Mouse (Mus musculus) liver, postnatal 0 days (tissue): Measurements from ENCODE around the gene Pik3cd.
A peak's percentile ranks its signal among the peaks of the same experiment; 100 is the strongest.

Experiments
- CTCF ChIP-seq: sonication (generic); IDR thresholded peaks from 2 replicates; pipeline ENCODE4 v1.5.1; 2016; ENCODE audit warnings: antibody characterized with exemption, low read depth
- EP300 ChIP-seq: IDR thresholded peaks from 2 replicates; pipeline ENCODE4 v1.6.1; 2016; ENCODE audit warnings: antibody characterized with exemption, low read depth, mild to moderate bottlenecking

- TF ChIP-seq CTCF (peak; percentile 67), EP300 (no peak)
Observed at GRCm38 (mm10) chr4:149719686-149720085, 17.3 kb upstream of the Pik3cd start.
